Mouse (Mus musculus) bone marrow, adult 2 months (tissue): Measurements from ENCODE around the gene Pdxp. TPM values are rescaled to one million over a fixed set of nuclear protein-coding genes. Genes with fewer than 3 reads are reported as not detected.

ENCODE experiments used
- H3K27ac ChIP-seq: fragments of 200-500 bp; 2 replicates; pipeline ENCODE4 v1.5.1; 2012; ENCODE audit warnings: low read depth, mild to moderate bottlenecking, control low read depth, inconsistent platforms, low read length; ENCODE audit not compliant: control insufficient read depth, poor library complexity, insufficient read depth
- H3K4me1 ChIP-seq: fragments of 200-500 bp; 2 replicates; pipeline ENCODE4 v1.6.1; 2011; ENCODE audit warnings: low read length; ENCODE audit not compliant: control insufficient read depth, insufficient read depth
- H3K4me3 ChIP-seq: fragments of 200-500 bp; replicated peaks from 2 replicates; pipeline ENCODE3; 2011; ENCODE audit warnings: mild to moderate bottlenecking, low read depth, low read length, control low read depth; ENCODE audit not compliant: control insufficient read depth
- CTCF ChIP-seq: fragments of 200-500 bp; IDR thresholded peaks from 2 replicates; pipeline ENCODE4 v1.5.1; 2011; ENCODE audit warnings: low read length, control low read depth; ENCODE audit not compliant: control insufficient read depth, insufficient read depth
- POLR2A ChIP-seq: fragments of 200-500 bp; IDR thresholded peaks from 2 replicates; pipeline ENCODE4 v1.6.1; 2011; ENCODE audit warnings: low read depth, mild to moderate bottlenecking, control low read depth, low read length, borderline replicate concordance; ENCODE audit not compliant: control insufficient read depth
- WGBS: fragments of 180-500 bp; shearing (Covaris S2); methylation state at CpG from one replicate; pipeline ENCODE4 v1.1.7; 2018; 5-methylcytosine and 5-hydroxymethylcytosine counted together
- polyA plus RNA-seq: library from polyadenylated mRNA; stranded (reverse); fragments of >200 nt; gene quantifications from 2 replicates; pipeline ENCODE4 v1.2.4, GENCODE M21; 2011; ENCODE audit warnings: low replicate concordance; ENCODE audit not compliant: missing spikeins, insufficient read depth, insufficient read length

Gene Pdxp
- 5.7 and 8.0 TPM in 2 replicates for polyA plus RNA-seq

DNA sequence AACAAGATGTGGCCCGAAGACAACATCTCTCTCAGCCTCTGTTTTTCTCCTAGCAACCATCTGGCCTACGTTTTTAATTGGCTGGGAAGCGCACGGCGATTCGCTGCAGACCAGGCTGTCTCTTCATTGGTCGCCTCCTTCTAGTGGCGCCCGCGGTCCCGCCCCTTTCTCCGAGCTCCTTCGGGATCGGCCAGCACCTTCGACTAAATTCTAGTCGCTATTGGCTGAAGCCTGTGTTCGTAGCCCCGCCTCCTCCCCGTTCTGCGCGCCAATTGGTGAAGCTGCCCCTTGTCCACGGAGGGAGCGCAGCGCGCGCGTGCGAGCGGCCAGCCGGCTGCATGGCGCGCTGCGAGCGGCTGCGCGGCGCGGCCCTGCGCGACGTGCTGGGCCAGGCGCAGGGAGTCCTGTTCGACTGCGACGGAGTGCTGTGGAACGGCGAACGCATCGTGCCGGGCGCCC is at the start of gene Pdxp:
Gene Pdxp, plus strand, starts transcription at position 288 of the 459 bp plus-strand sequence.
- Histone ChIP-seq H3K4me3 (peak within 1 kb of the TSS; percentile 56), H3K4me1 (no peaks in the 10 kb centered on the region; the same call in 1 of the 2 replicates), H3K27ac (no peak within 1 kb of the TSS; the same call in 1 of the 2 replicates)
- peak; percentile 36; the same call in 1 of the 2 replicates for TF ChIP-seq POLR2A
- no peak for TF ChIP-seq CTCF
- WGBS = under 1% methylated on average over 51 of the region's 51 CpGs

DNA sequence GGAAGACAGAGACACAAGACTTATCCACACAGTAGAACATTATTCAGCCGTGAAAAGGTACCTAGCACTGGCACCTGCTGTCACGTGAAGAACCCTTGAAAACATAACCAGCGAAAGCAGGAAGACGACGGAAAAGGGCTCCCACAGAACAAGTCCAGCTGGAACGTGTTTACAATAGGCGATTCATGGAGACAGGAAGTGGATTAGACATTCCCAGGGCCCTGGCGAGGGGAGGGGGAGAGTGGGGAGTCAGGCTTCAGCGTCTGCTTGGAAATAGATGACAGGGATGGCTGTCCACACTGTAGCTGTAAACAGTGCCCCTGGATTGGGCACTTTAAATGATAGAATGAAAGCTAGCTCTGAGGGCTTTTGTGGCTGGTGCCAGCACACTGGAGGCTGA is 45.3 kb upstream of the Pdxp start:
- H3K27ac ChIP-seq = no peak overlapping the region
- TF ChIP-seq CTCF (no peak), POLR2A (no peak)

DNA sequence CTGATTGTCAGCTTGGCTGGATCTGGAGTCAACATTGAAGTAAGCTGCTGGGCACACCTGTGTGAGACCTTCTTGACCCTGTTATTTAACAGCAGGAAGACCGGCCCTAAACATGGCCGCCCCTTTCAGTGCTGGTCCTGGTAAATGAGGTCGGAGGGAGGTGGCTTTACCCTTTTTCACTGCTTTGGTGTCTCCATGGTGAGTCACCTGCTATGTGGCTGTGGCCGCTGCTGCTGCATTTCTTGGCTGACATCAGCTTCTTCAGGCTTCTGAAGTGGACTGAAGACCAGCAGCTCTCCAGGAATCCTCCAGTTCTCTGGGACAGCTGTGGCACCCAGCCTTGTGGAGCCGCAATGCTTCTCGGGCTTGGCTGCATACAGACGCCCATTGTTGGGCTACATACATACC is 44.9 kb upstream of the Pdxp start:
- no peak overlapping the region for H3K4me3 ChIP-seq
- no peaks in the 10 kb centered on the region; the same call in 1 of the 2 replicates for H3K4me1 ChIP-seq
- 87% methylated on average over 7 of the region's 7 CpGs for WGBS
- H3K27ac ChIP-seq = no peak overlapping the region
- TF ChIP-seq CTCF (no peak), POLR2A (no peak)

More for the DNA sequence above, 45.3 kb upstream of the Pdxp start:
- WGBS = 77% methylated on average over 9 of the region's 9 CpGs
- no peak overlapping the region for H3K4me3 ChIP-seq
- H3K4me1 ChIP-seq = no peaks in the 10 kb centered on the region; the same call in 1 of the 2 replicates

DNA sequence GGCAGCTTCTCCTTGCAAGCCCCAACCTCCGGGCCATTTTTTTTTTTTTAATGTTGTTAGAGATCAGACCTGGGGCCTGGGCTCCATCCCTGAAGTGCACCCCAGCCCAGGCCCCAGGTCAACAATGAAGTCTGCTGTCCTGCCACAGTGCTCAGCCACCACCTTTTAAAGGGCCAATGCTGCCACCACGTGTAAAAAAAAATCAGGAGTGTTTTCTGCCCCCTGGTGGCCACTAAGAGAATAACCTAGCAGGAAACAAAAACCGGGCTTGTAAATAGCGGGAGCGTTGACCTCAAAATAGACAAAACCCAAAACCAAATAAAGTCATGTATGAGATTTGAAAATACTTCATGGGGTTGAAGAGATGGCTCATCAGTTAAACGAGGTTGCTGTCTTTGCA is 43.9 kb upstream of the Pdxp start:
- Histone ChIP-seq H3K4me3 (no peak overlapping the region), H3K4me1 (no peaks in the 10 kb centered on the region), H3K27ac (no peak overlapping the region)
- TF ChIP-seq CTCF (peak; percentile 37), POLR2A (no peak)
- 6% methylated on average over 6 of the region's 6 CpGs for WGBS

DNA sequence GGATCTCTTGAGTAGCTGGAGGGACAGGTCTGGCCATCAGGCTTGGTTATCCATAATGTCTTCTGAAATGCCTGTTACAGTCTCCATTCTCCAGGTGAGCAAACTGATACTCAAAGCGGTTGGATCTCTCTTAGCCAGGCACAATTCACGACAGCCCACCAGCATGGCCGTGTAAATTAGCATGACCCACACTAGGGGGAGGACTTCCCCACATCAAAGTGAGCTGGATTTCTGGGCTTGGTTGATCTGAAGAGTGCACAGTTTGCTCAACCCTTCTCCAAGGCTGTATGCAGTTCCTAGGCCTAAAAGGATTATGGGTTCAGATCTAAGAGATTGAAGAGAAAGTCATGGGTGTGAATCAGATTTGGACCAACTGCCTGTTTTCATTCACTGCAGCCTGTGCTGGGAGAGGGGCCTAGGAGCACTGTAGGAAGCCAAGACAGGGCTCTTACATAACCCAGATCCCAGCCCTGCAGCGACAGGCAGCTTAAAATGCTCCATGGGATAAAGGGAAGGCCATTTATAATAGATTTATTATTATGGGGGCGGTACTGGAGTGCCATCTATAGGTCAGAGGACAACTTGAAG is 41.6 kb upstream of the Pdxp start:
- no peak for TF ChIP-seq CTCF
- no peak for TF ChIP-seq POLR2A
- Histone ChIP-seq H3K4me3 (no peak overlapping the region), H3K27ac (no peak overlapping the region), H3K4me1 (no peaks in the 10 kb centered on the region; the same call in 1 of the 2 replicates)
- 46% methylated on average over 5 of the region's 5 CpGs for WGBS

DNA sequence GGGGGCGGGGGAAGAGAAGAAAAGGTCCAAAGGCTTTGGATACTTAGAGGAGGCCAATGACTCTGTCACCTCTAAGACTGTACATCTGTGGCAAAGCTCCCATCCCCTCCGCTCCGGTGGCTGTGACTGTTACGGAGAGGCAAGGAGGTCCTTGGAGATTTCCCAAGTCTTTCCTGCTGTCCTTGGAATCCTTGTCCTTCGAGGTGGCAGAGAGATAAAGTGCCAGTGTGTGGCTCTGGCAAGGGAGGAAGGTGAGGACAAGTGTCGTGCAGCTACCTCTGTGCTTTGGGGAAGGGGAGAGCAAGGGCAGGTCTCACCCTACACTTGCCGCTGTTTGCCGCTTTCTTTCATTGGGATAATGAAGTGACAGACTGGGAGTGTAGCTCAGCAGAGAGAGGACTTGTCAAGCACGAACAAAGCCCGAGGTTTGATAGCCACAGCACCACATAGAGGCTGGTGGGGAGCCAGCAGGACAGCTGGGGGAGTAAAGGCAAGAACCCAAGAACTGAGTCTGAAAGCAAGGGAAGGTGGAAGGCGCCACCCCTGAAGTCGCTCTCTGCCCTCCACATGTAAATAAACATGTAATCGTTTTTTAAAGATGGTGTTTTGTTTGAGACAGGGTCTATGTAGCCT is 39.8 kb upstream of the Pdxp start:
- Histone ChIP-seq H3K4me3 (no peak overlapping the region), H3K4me1 (no peaks in the 10 kb centered on the region; the same call in 1 of the 2 replicates), H3K27ac (no peak overlapping the region)
- no peak for TF ChIP-seq CTCF
- no peak for TF ChIP-seq POLR2A
- 75% methylated on average over 13 of the region's 13 CpGs for WGBS

DNA sequence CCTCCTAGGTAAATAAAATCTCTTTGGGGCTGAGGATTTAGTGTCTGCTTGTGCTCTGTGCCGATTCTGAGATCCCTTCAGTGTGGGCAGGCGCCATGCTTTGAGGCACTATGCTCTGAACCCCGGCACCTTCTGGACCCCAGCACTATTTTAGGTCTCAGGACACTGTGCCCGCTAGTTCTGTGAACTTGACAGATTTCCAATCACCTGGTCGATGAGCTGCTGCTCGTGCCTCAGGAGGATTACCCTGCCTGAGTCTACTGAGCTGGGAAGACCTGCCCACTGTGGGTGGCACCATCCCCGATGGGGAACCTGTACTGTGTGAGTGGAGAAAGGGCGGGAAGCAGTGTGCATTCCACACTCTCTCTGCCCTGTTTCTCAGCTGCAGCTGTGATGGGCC is 38.7 kb upstream of the Pdxp start:
- H3K4me3 ChIP-seq = no peak overlapping the region
- no peak overlapping the region for H3K27ac ChIP-seq
- no peak for TF ChIP-seq POLR2A
- TF ChIP-seq CTCF = no peak
- no peaks in the 10 kb centered on the region; the same call in 1 of the 2 replicates for H3K4me1 ChIP-seq
- WGBS = 86% methylated on average over 8 of the region's 8 CpGs

DNA sequence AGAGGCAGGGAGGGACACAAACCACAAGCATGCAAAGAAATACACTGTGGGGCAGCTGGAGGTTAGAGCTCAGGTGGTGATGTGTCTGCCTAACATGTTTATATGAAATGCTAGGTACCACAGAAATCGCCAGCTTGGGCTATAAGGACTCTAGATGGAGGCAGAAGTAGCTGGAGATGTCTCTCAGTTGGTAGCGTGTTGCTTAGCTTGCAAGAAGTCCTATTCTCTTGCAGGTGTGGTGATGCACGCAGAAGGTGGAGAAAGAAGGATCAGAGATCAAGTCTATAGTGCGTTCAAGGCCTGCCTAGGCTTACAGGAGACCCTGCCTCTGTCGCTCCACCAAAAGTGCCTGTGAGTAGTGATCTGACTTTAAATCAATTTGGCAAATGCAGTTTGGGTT is 38.2 kb upstream of the Pdxp start:
- 83% methylated on average over 5 of the region's 5 CpGs for WGBS
- no peak for TF ChIP-seq CTCF
- TF ChIP-seq POLR2A = no peak
- Histone ChIP-seq H3K4me1 (no peaks in the 10 kb centered on the region; the same call in 1 of the 2 replicates), H3K4me3 (no peak overlapping the region), H3K27ac (no peak overlapping the region)
